Mouse (Mus musculus): Measurements from ENCODE around the gene Tfb1m.

Gene Tfb1m

GRCm38 (mm10) chr17:3514316-3514715 is 43.3 kb downstream of the Tfb1m start:
- no peak for DNase-seq (ENCODE audit: low spot score in 2 of 2)

GRCm38 (mm10) chr17:3509841-3510240 is 47.7 kb downstream of the Tfb1m start:
- DNase-seq (ENCODE audit: low spot score in 2 of 2), result peak; percentile 79 to 84

GRCm38 (mm10) chr17:3506508-3506907 is 51.1 kb downstream of the Tfb1m start:
- DNase-seq (ENCODE audit: low spot score in 2 of 2), result no peak

GRCm38 (mm10) chr17:3505711-3506110 is 51.9 kb downstream of the Tfb1m start:
- no peak for DNase-seq (ENCODE audit: low spot score in 2 of 2)

GRCm38 (mm10) chr17:3500936-3501335 is 56.6 kb downstream of the Tfb1m start:
- no peak for DNase-seq (ENCODE audit: low spot score in 2 of 2)

GRCm38 (mm10) chr17:3500076-3500475 is 57.5 kb downstream of the Tfb1m start:
- DNase-seq (ENCODE audit: low spot score in 2 of 2), result no peak

GRCm38 (mm10) chr17:3499468-3499867 is 58.1 kb downstream of the Tfb1m start:
- peak; percentile 49 to 66 for DNase-seq (ENCODE audit: low spot score in 2 of 2)

GRCm38 (mm10) chr17:3498580-3498979 is 59.0 kb downstream of the Tfb1m start:
- peak in 1 of 2 experiments; percentile 58 for DNase-seq (ENCODE audit: low spot score in 2 of 2)

GRCm38 (mm10) chr17:3498086-3498485 is 59.5 kb downstream of the Tfb1m start:
- DNase-seq (ENCODE audit: low spot score in 2 of 2), result peak; percentile 67 to 71

GRCm38 (mm10) chr17:3496080-3496479 is 61.5 kb downstream of the Tfb1m start:
- no peak for DNase-seq (ENCODE audit: low spot score in 2 of 2)

- peak; percentile 77 to 87 for DNase-seq (ENCODE audit: low spot score in 2 of 2)
These were observed 62.0 kb downstream of the Tfb1m start for GRCm38 (mm10) chr17:3495576-3495975.

GRCm38 (mm10) chr17:3491667-3492066 is 65.9 kb downstream of the Tfb1m start:
- DNase-seq (ENCODE audit: low spot score in 2 of 2), result no peak

- DNase-seq (ENCODE audit: low spot score in 2 of 2), result no peak
These were observed 66.5 kb downstream of the Tfb1m start for GRCm38 (mm10) chr17:3491065-3491464.

- DNase-seq (ENCODE audit: low spot score in 2 of 2), result no peak
These were observed 67.2 kb downstream of the Tfb1m start for GRCm38 (mm10) chr17:3490216-3490895.

GRCm38 (mm10) chr17:3487721-3488601 is 69.6 kb downstream of the Tfb1m start:
- no peak for DNase-seq (ENCODE audit: low spot score in 2 of 2)

GRCm38 (mm10) chr17:3487211-3487610 is 70.4 kb downstream of the Tfb1m start:
- DNase-seq (ENCODE audit: low spot score in 2 of 2), result no peak

GRCm38 (mm10) chr17:3485851-3486250 is 71.7 kb downstream of the Tfb1m start:
- DNase-seq (ENCODE audit: low spot score in 2 of 2), result no peak

GRCm38 (mm10) chr17:3483091-3483490 is 74.5 kb downstream of the Tfb1m start:
- no peak for DNase-seq (ENCODE audit: low spot score in 2 of 2)

- peak; percentile 62 to 69 for DNase-seq (ENCODE audit: low spot score in 2 of 2)
These were observed 75.7 kb downstream of the Tfb1m start for GRCm38 (mm10) chr17:3481576-3482575.

GRCm38 (mm10) chr17:3476546-3476945 is 81.0 kb downstream of the Tfb1m start:
- DNase-seq (ENCODE audit: low spot score in 2 of 2), result no peak

- DNase-seq (ENCODE audit: low spot score in 2 of 2), result peak; percentile 46 to 75
These were observed 85.6 kb downstream of the Tfb1m start for GRCm38 (mm10) chr17:3472018-3472417.

Measured in right cerebral cortex, postnatal 10 days (tissue).